Mouse (Mus musculus) erythroid progenitor cell, adult 5-6 weeks (primary cell): ENCODE measurements around the gene Sema3g. TPM values are rescaled to one million over a fixed set of nuclear protein-coding genes. Genes with fewer than 3 reads are reported as not detected.

Source experiments
- ATAC-seq: replicated peaks from 2 replicates; pipeline ENCODE4 v1.8.0; 2016; ENCODE audit warnings: moderate number of reproducible peaks, mild to moderate bottlenecking, moderate TSS enrichment, inconsistent platforms; ENCODE audit not compliant: poor library complexity, low FRiP score, severe bottlenecking
- total RNA-seq, 2 experiments: library from RNA; stranded (forward) in 1 of 2; stranded (reverse) in 1 of 2; fragments of 150-400 nt in 1 of 2; fragments of 186-747, 209-891 nt in 1 of 2; gene quantifications; 2 replicates each; pipeline versions ENCODE4 v1.2.3 to v1.2.4; 2015 to 2017; ENCODE audit warnings: low replicate concordance in 2 of 2

Sema3g gene
- total RNA-seq, 2 experiments from 2014 or later, result not detected

GRCm38 (mm10) chr14:31216846-31217245, 814 bp upstream of the Sema3g start, which contains the start of gene Nisch:
Gene Nisch, minus strand, starts transcription at chr14:31216946.
- no peak for ATAC-seq

- ATAC-seq, result no peak
Observed at GRCm38 (mm10) chr14:31226978-31227377, 9.3 kb downstream of the Sema3g start.

- ATAC-seq, result no peak
Observed at GRCm38 (mm10) chr14:31228234-31228633, 10.6 kb downstream of the Sema3g start.

DNA sequence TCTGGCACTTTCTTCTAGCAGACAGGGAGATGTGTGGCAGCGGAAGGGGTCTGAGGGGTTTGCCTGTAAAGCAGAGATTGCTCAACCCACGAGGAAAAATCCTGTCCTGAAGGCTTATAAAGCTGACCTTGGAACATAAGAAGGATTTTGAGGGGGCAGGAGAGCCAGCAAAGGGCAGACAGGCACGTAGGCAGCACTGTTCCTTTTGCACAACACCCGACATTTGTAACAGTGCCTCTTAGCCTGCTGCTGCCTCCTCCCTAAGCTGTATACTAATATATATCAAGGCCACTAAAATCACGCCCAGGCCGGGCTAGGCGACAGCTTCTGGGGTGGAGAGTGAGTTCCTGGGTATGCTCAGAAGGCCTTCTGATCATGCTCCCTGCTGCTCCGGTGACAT, 12.8 kb downstream of the Sema3g start:
- ATAC-seq, result no peak

- ATAC-seq, result no peak
Observed at GRCm38 (mm10) chr14:31232404-31233069, 14.9 kb downstream of the Sema3g start.

DNA sequence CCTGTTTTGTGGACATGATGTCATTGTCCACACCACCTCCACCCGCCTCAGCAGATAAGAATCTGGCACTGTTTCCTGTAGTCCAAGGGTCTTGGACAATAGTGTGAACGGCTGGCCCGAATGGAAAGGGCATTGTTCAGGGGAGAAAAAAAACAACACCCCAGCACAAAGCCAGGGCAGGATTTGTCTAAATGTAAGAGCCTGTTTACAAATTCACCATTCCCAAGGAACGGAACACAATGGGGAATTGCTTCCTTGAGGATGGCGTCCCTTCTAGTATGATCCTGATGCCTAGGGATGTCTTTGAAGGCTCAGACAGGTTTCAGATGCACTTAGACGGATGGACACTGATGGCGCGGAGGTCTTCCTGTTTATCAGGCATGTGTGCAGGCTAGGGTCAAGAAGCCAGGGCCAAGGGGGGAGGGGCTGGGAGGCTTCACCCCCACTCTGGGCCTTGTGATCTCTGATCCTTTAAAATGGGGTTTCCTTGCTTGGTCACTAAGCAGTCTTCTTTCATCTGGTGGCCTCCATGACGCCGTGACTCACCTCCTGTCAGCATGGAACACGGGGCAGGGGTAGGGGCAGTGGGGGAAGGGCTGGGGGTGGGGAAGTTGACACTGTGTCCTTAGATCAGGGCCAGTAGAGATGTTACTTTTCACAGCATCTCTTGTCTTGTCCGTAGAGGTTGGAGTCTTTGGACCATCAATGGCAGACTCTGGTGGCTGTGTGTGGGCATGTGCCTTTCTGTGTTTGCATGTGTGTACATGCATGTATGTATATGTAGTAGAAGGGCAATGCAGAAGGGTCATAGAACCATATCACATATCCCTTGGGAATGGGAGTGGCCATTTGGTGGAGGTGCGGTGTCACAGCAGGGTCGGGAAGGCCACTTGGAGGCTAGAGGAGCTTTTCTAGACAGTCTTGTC, 15.7 kb downstream of the Sema3g start:
- ATAC-seq, result no peak

- 0 out of 2 replicates have a peak, but pooled peaks have one; percentile 64 for ATAC-seq
Observed at GRCm38 (mm10) chr14:31233996-31234591, 16.4 kb downstream of the Sema3g start.

- no peak for ATAC-seq
Observed at GRCm38 (mm10) chr14:31237101-31237882, 19.6 kb downstream of the Sema3g start.

GRCm38 (mm10) chr14:31240528-31240927, 22.9 kb downstream of the Sema3g start:
- ATAC-seq, result no peak

GRCm38 (mm10) chr14:31244777-31245176, 27.1 kb downstream of the Sema3g start:
- ATAC-seq, result no peak

GRCm38 (mm10) chr14:31245946-31246345, 28.3 kb downstream of the Sema3g start:
- no peak for ATAC-seq

DNA sequence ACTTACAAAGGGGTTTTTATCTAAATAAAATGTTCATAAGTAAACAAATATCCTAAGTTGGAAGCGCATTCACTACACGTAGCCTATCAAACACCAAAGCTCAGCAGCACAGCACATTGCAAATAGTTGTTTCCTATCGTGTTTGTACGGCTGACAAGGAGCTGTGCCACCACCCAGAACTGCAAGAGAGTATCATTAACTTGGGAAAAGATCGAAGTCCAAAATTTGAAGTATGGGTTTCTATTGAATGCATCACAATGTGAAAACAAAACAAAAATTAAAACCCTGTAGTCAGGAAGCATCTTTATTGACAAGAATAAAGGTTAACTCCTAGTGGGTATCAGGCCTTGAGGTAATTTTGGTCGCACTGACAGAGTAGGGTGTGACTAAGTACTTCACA, 30.7 kb downstream of the Sema3g start:
- ATAC-seq, result no peak

- ATAC-seq, result peak; percentile 58
Observed at GRCm38 (mm10) chr14:31250222-31251083, 32.8 kb downstream of the Sema3g start.

GRCm38 (mm10) chr14:31251084-31251604, 33.5 kb downstream of the Sema3g start, which contains the start of the genes Phf7 and Bap1:
Gene Phf7, minus strand, starts transcription at chr14:31251317.
Gene Bap1, plus strand, starts transcription at chr14:31251450.
- ATAC-seq, result peak; percentile 84

DNA sequence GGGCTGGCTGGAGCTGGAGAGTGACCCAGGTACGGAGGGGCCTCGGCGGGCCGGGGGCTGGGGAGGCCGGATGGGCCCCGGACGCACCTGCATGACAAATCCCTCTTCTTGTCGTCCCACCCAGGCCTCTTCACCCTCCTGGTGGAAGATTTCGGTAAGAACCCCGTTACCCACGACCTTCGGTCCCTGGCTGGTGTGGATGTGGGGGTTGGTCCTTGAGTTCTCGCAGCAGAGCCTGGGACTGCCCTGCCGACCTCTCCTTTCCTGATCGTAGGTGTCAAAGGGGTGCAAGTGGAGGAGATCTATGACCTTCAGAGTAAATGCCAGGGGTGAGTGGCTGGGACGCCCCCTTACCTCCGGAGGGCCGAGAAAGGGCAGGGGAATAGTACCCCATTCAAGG, 34.0 kb downstream of the Sema3g start:
- ATAC-seq, result 0 out of 2 replicates have a peak, but pooled peaks have one; percentile 10

DNA sequence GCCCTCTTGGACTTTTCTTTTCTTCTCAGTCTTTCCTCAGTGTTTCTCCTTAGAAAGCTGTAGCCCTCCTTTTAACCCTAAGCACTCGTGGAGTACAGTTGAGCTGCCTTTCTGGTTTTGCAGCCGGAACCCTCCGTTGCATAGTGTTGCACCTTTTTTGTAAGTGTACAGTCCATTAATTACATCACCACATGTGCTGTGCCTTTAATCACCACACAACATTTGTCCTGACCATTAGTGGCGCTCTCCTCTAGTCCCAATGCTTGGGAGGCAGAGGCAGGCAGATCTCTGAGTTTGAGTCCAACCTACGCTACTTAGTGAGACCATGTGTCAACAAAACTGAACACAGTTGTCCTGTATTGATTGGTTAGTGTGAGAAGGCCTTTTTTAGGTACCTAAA, 34.4 kb downstream of the Sema3g start:
- ATAC-seq, result no peak

DNA sequence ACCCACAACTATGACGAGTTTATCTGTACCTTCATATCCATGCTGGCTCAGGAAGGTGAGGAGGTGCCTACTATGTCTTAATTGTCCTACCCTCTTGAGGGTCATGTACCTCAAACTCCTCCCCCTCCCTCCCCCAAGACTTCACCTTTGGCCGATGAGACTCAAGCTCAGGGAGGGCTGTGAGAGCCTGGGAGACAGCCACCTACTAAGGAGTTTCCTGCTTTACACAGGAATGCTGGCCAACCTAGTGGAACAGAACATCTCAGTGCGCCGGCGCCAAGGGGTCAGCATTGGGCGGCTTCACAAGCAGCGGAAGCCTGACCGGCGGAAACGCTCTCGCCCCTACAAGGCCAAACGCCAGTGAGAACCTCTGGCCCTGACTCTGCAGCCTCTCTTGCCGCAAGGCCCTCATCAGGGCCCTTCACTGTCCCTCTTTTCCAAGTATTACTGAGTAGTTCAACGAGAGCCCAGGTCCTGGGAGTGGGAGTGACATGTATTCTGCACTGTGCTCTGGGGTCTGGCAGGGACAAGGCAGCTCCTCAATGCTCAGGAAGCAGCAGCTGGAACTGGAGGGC, 40.9 kb downstream of the Sema3g start:
- no peak for ATAC-seq

GRCm38 (mm10) chr14:31260374-31260773, 42.7 kb downstream of the Sema3g start:
- peak; percentile 68 for ATAC-seq
